Mouse (Mus musculus) cerebellum, postnatal 36 days (tissue): ENCODE results near the gene Bmper.

Source experiments
- DNase-seq, 2 experiments: peaks; one replicate each; pipeline ENCODE4 v3.0.0; 2021 to 2022; ENCODE audit warnings: mixed read lengths in 2 of 2

Gene Bmper

GRCm38 (mm10) chr9:23377831-23378730, 155.2 kb downstream of the Bmper start:
- DNase-seq = no peak

GRCm38 (mm10) chr9:23378731-23379170, 155.9 kb downstream of the Bmper start:
- peak in 1 of 2 experiments; percentile 7 for DNase-seq

- no peak for DNase-seq
Measured at GRCm38 (mm10) chr9:23380171-23380835, 157.4 kb downstream of the Bmper start.

GRCm38 (mm10) chr9:23383291-23383690, 160.4 kb downstream of the Bmper start:
- peak; percentile 80 to 82 for DNase-seq

- DNase-seq = peak in 1 of 2 experiments; percentile 17
Measured at GRCm38 (mm10) chr9:23383837-23384236, 161.0 kb downstream of the Bmper start.

- no peak for DNase-seq
Measured at GRCm38 (mm10) chr9:23384880-23385279, 162.0 kb downstream of the Bmper start.

- DNase-seq = no peak
Measured at GRCm38 (mm10) chr9:23386201-23386600, 163.3 kb downstream of the Bmper start.

- no peak for DNase-seq
Measured at GRCm38 (mm10) chr9:23390118-23390517, 167.2 kb downstream of the Bmper start.

GRCm38 (mm10) chr9:23394652-23395317, 171.9 kb downstream of the Bmper start:
- DNase-seq = no peak

- DNase-seq = no peak
Measured at GRCm38 (mm10) chr9:23396186-23396585, 173.3 kb downstream of the Bmper start.

- no peak for DNase-seq
Measured at GRCm38 (mm10) chr9:23397876-23398275, 175.0 kb downstream of the Bmper start.

GRCm38 (mm10) chr9:23399638-23400284, 176.9 kb downstream of the Bmper start:
- no peak for DNase-seq

- no peak for DNase-seq
Measured at GRCm38 (mm10) chr9:23407416-23407815, 184.5 kb downstream of the Bmper start.

GRCm38 (mm10) chr9:23407935-23408781, 185.3 kb downstream of the Bmper start:
- no peak for DNase-seq

GRCm38 (mm10) chr9:23410567-23410966, 187.7 kb downstream of the Bmper start:
- DNase-seq = no peak

GRCm38 (mm10) chr9:23412956-23413355, 190.1 kb downstream of the Bmper start:
- no peak for DNase-seq

- no peak for DNase-seq
Measured at GRCm38 (mm10) chr9:23419107-23419506, 196.2 kb downstream of the Bmper start.

GRCm38 (mm10) chr9:23423748-23424147, 200.9 kb downstream of the Bmper start:
- DNase-seq = no peak

GRCm38 (mm10) chr9:23432631-23433030, 209.8 kb downstream of the Bmper start:
- no peak for DNase-seq

- no peak for DNase-seq
Measured at GRCm38 (mm10) chr9:23433238-23433637, 210.4 kb downstream of the Bmper start.

GRCm38 (mm10) chr9:23436751-23437150, 213.9 kb downstream of the Bmper start:
- no peak for DNase-seq

GRCm38 (mm10) chr9:23438662-23439061, 215.8 kb downstream of the Bmper start:
- DNase-seq = no peak
